Mouse (Mus musculus): ENCODE measurements around the gene Gm26602. TPM values are rescaled to one million over a fixed set of nuclear protein-coding genes. Genes with fewer than 3 reads are reported as not detected.
A peak's percentile ranks its signal among the peaks of the same experiment; 100 is the strongest.
"Not testable (repeated sequence)": the region's sequence is repeated elsewhere in the genome, so short reads cannot be mapped to it uniquely, and the experiment has no call there.

The Gm26602 gene
- total RNA-seq, 4 experiments from 2014 or later = not detected

- not testable (repeated sequence) for DNase-seq (ENCODE audit: low spot score in 2 of 2)
Observed at GRCm38 (mm10) chr10:79884938-79885337, 25.7 kb upstream of the Gm26602 start.

GRCm38 (mm10) chr10:79886054-79886453 is 24.6 kb upstream of the Gm26602 start, which contains the start of gene Elane:
Gene Elane, plus strand, starts transcription at chr10:79886247.
- no peak for DNase-seq (ENCODE audit: low spot score in 2 of 2)

GRCm38 (mm10) chr10:79886611-79887010 is 24.0 kb upstream of the Gm26602 start:
- DNase-seq (ENCODE audit: low spot score in 2 of 2) = no peak

- DNase-seq (ENCODE audit: low spot score in 2 of 2) = no peak
Observed at GRCm38 (mm10) chr10:79889386-79889785, 21.3 kb upstream of the Gm26602 start.

- no peak for DNase-seq (ENCODE audit: low spot score in 2 of 2)
Observed at GRCm38 (mm10) chr10:79890670-79891069, 20.0 kb upstream of the Gm26602 start, which contains the start of gene Cfd. Gene Cfd, plus strand, starts transcription at chr10:79890853.

- DNase-seq (ENCODE audit: low spot score in 2 of 2) = peak in 1 of 2 experiments; percentile 79
Observed at GRCm38 (mm10) chr10:79892451-79893118, 18.1 kb upstream of the Gm26602 start.

GRCm38 (mm10) chr10:79896306-79896705 is 14.3 kb upstream of the Gm26602 start:
- no peak for DNase-seq (ENCODE audit: low spot score in 2 of 2)

- no peak for DNase-seq (ENCODE audit: low spot score in 2 of 2)
Observed at GRCm38 (mm10) chr10:79896814-79897213, 13.8 kb upstream of the Gm26602 start.

- no peak for DNase-seq (ENCODE audit: low spot score in 2 of 2)
Observed at GRCm38 (mm10) chr10:79897316-79898245, 13.1 kb upstream of the Gm26602 start.

- DNase-seq (ENCODE audit: low spot score in 2 of 2) = peak; percentile 82 to 88
Observed at GRCm38 (mm10) chr10:79900951-79901410, 9.7 kb upstream of the Gm26602 start.

GRCm38 (mm10) chr10:79906712-79907111 is 3.9 kb upstream of the Gm26602 start:
- no peak for DNase-seq (ENCODE audit: low spot score in 2 of 2)

- no peak for DNase-seq (ENCODE audit: low spot score in 2 of 2)
Observed at GRCm38 (mm10) chr10:79907415-79907814, 3.2 kb upstream of the Gm26602 start.

- DNase-seq (ENCODE audit: low spot score in 2 of 2) = peak; percentile 94
Observed at GRCm38 (mm10) chr10:79908167-79909091, 2.2 kb upstream of the Gm26602 start, which contains the start of gene Med16. Gene Med16, minus strand, starts transcription at chr10:79908923.

GRCm38 (mm10) chr10:79909092-79909922 is 1.3 kb upstream of the Gm26602 start:
- peak; percentile 69 for DNase-seq (ENCODE audit: low spot score in 2 of 2)

GRCm38 (mm10) chr10:79912412-79912811 is 1.8 kb downstream of the Gm26602 start:
- DNase-seq (ENCODE audit: low spot score in 2 of 2) = no peak

- no peak for DNase-seq (ENCODE audit: low spot score in 2 of 2)
Observed at GRCm38 (mm10) chr10:79914131-79914947, 3.7 kb downstream of the Gm26602 start.

GRCm38 (mm10) chr10:79914948-79915596 is 4.4 kb downstream of the Gm26602 start:
- no peak for DNase-seq (ENCODE audit: low spot score in 2 of 2)

- DNase-seq (ENCODE audit: low spot score in 2 of 2) = no peak
Observed at GRCm38 (mm10) chr10:79916081-79916480, 5.4 kb downstream of the Gm26602 start.
